Mouse (Mus musculus) gastrocnemius, adult 8-10 months (tissue): ENCODE measurements around the gene Nfix. TPM values are rescaled to one million over a fixed set of nuclear protein-coding genes. Genes with fewer than 3 reads are reported as not detected.
A peak's percentile ranks its signal among the peaks of the same experiment; 100 is the strongest.

Source experiments
- DNase-seq, 2 experiments: peaks; one replicate each; pipeline ENCODE4 v3.0.0; 2022; ENCODE audit warnings: low spot score in 2 of 2
- total RNA-seq, 4 experiments: library from RNA; stranded (reverse); gene quantifications; 2 replicates each; pipeline ENCODE4 v1.2.4; 2022

The Nfix gene
- total RNA-seq, 4 experiments from 2014 or later: 507 to 604 (median 532) TPM

DNA sequence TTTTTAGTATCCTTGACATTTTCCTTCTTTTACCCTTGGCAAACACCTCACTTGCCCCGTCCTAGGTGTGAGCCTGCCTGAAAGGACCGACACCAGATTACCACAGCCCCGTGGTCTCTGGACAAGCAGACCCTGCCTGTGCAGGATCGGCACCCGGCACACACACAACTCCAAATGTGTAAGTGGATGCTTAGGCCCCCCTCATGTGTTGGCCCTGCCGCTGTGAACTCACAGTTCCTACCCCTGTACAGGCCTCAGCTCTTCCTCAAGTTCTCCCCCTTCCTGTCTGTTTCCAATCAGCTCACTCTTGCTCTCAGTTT is 77.7 kb downstream of the Nfix start:
- no peak for DNase-seq

DNA sequence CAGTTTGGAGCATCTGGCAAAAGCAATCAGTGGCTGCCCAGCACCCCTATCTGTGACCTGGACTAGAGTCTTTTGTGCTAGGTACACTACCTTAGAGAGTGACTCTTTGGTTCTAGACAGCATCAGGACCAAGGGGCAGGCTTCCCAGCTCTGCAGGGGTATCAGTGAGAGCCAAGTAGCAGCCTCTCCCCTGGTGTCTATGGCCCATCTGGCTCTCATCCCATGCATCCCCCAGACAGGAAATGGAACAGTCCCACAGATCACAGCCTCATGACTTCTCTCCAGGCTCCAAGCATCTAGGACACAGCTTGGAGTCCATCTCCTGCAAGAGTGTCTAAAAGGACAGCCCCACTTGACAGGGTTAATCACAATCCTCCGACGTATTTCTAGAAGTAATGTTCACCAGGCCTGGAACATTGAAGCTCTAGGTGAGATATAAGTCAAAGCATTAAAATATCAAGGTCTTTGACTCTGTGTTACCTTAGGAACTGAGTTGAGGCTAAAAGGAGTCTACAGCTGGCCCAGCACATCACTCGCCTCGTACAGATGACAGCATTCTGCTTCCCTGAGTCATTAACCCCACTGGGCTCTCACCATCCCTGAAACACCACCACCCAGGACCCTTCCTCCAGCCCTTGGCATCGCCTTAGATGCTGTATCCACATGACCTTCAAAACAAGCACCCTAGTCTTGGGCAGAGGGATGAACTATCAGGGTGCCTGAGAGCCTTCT is 81.0 kb downstream of the Nfix start:
- DNase-seq: no peak

DNA sequence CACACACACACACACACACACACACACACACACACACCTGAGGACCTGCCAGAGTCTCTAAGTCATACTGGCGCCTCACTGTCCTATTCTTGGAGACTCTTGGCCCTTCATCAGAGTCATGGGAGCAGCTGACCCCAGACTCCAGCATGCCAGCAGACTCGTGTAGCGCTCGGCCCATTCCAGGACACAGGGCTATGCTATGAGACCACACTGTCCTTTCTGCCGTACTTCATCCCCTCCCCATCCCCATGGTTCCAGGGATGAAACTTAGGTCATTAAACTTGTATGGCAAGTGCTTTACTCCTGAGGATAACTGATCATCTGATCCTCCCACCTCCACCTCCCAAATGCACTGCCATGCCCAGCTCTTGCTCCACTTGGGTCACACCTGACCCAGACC is 81.7 kb downstream of the Nfix start:
- DNase-seq: peak in 1 of 2 experiments; percentile 76

DNA sequence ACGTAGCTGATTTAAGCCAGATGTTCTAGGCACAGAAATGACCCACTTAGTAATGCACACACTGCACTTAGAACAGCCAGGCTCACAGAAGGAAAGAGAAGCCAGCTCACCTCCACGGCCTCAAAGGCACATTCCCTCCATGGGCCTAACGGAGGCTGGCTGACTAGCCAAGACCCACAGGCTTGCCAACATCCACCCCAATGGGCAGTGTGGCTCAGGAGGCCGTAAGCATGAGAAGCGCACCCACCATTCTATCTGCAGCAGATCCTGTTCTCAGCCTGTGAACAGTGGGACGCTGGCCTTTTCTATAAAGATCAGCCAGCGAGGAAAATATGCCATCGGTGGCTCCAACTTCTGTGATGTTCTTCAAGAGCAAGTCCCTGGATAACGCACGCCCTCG is 83.4 kb downstream of the Nfix start:
- no peak for DNase-seq

DNA sequence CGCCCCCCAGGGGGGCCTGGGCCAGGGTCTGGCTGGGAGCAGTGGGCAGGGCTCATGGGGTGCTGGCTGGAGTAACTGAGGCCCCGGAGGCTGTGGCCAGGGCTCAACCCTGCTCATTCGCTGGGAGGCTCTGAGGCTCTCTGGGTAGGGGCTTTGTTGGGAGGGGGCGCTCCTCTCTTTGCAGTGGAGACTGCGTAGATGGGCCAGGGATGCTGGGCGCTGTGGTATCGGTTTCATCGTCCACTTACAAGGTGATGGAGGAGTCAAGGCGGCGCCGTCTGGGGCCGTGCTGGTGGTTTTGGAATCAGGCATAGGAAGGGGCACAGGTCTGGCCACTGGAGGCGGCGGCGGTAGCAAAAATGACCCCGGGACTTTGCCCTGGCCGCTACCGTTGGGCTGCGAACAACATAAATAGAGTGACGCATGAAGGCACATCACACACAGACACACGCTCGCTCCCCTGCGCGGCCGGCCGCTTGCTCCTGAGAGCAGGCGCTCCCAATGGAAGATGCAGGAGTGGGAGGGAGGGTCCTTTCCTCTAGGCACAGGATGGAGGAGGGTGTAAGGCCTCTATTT is 84.2 kb downstream of the Nfix start:
- DNase-seq: no peak

DNA sequence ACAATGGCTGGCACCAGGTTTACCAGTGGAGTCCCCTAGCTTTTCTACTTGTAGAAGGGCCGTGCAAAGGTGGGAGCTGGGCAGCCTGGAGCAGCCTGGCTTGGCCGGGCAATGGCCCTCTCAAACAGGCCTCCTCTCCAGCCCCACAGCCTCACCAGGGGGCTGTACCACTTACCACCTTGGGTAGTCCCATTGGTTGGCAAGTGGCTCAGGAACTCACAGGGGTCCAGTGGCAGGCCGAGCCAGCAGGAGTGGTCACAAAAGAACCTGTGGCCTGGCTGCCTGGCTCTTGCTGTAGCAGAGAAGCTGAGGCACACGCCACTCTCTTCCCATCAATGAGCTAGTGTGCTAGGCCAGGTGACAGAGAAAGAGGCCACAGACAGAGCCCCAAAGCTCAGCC is 86.0 kb downstream of the Nfix start:
- DNase-seq: no peak

DNA sequence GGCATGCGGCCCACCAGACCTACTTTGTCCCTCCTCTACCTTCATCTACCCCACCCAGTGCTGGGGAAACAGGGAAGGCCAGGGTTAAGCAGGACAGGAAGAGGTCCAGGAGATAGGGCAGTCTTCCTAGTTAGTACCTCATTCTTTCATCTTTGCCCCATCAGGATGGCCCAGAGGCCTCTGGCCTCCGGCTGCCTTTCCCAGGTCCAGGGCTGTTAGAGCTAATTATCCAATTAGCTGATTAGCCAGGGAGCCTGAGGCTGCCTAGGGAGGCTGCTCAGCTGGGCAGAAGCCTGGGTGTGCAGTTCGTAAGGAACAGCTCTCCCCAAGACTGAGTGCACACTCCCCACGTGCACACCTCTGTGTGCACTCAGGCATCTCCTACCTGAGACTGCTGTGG is 86.8 kb downstream of the Nfix start:
- DNase-seq: no peak

DNA sequence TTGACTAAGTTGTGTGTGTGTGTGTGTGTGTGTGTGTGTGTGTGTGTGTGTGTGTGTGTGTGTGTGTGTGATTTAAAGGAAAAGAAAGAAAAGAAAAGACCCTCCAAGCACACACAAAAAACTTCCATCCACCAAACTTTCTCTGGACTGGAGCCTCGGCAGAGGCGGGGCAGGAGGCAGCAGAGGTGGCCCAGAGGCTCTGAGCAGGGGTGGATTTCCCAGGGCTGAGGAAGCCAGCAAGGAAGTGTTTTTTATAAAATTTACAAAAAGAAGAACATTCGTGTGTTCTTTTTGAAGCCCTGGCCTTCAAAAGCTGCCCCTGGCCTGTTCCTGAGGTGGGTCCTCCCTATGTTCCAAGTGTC is 87.4 kb downstream of the Nfix start:
- no peak for DNase-seq

DNA sequence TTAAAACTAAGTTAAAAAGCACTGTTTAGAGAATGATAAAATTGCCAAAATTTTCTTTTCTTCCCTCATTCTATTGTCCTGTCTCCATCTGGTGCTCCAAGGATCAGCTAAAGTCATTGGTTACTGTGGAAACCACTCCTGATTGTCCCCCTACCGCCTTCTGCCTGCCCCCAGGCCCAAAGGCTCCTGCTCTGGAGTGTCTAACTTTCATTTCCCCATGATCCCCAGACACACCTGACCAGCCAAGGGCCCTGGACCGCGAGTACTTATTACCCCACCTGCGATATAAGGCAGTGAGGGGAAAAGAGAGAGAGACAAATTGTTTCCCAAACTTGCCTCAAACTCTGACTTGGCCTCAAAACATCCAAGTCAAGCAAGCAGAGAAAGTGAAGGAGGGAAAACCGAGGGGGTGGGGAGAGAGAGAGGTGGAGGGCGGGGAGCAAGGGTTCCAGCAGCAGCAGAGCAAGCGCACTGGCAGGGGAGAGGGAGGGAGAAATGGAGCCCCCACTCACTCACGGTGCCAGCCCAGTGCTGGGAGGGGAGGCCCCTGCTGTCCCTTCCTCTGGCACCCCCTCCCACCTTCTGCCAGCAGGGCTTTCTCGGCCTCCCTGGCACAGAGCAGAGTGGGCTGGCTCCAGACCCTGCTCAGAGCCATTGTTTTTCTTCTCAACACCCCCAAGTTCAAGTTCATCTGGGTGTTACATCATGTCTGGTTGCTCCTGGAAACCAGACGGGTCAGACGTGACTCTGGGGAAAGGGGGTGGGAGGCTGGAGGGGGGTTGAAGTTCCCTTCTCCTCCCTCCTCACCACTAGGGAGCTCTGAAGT is 88.0 kb downstream of the Nfix start:
- DNase-seq: peak in 1 of 2 experiments; percentile 55

DNA sequence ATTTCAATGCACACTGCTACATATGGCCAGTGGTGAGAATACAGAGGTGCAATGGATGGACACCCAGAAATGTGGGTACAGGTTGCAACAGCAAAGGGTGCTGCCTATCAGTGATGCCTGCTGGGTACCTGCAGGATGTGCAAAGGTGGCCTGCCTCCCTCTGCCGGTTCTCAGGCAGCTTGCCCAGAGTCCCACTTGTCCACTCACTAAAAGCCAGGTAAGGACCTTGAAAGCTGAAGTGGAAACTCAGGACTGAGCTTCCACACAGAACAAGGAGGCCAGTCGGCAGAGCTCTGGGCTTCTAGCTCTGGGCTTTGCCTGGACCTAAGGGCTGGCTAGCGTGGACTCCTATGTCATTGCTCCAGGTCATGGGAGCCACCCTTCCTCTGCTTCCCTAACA is 88.8 kb downstream of the Nfix start:
- DNase-seq: no peak

DNA sequence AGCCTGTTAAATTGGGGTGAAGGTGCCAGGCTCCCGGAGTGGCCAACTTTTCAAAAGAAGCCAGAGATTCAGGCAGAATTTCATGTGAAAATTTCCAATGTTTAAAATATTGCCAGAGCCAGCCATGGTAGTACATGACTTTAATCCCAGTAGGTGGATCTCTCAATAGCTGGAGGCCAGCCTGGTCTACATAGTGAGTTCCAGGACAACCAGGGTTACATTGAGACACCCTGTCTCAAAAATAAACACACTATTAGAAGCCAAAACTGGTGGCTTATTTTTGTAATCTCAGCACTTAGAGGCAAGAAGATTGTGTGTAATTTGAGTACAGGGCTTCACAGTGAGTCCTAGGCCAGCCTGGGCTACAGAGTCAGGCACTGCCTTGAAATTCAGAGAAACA is 90.2 kb downstream of the Nfix start:
- no peak for DNase-seq

DNA sequence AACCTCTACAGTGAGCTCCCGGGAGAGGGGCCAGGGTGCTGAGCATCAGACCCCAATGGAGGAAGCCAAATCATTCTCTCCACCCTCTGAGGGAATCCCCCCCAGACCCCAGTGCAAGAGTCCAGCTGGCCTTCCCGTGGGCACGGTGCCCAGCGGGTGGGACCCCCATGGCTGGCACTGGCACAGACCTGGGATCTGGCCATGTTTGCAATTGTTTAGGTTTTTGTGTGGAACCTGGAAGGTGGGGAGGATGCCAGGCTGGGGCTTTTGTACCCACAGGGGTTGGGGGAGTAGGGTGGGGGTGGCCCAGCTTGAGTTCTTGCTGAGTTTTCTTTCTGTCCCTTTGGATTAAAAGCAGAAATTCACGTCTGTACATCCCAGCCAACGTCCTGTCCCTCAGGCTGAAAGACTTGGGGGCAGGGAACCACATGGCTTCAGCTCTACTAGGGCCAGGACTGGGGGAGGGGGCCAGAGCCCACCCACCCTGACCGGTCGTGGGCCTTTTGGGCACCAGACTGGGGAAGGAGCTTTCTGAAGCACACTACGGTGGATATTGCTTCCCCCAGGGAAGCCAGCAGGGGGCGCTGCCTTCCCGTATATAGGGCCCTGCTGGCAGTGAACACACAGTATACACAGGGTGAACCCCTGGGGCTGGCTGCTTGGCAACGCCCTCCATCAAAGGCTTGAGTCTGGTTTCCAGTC is 91.2 kb downstream of the Nfix start:
- peak; percentile 84 to 86 for DNase-seq

DNA sequence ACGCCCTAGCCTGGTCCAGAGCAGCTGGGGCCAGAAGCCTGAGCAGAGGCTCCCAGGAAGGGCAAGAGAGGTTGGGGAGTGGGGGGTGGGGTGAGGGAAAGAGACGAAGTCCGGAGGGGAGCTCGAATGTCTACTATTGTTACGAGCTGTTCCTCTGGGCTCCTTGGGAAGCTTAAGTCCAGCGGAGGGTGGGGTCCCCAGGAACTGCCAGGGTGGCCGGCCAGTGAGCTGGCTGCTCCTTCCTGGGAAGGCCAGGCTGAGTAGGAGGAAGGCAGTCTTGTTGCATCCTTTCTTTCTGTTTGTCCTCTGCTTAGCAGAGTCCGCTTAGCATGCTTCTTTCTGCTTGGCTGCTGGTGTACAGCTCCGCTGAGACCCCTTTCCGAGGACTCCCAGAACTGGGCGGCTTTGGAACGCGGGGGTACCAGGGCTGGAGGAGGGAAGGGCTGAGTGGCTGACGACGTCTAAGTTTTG is 92.0 kb downstream of the Nfix start:
- DNase-seq: no peak

DNA sequence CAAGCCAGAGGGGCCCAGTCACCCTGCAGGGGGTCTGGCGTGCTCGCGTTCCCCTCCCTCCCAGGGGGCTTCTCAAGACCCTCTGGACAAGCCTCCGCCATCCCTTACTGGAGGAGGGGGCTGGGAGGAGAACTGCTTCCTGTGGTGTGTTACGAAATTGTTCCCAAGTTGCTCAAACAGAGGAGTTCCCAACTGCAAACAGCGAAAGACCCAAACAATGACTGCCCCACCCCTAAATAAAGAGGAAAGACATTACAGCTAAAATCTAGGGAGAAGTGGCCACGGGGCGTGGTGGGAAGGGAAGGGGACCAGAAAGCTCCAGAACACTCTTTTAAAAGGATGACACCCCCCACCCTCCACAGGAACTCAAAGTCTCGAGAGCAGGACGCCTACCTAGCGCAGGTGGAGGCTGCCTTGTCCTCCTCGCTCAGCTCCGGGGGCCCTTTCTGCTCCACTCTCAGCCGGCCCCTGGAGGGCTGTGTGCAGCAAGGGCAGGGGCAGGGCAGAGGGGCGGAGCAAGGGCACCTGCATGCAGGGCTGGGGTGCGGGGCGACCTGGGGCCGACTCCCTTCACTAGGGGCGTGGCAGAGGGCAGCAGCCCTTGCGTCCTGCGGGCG is 92.8 kb downstream of the Nfix start:
- DNase-seq: peak in 1 of 2 experiments; percentile 28

DNA sequence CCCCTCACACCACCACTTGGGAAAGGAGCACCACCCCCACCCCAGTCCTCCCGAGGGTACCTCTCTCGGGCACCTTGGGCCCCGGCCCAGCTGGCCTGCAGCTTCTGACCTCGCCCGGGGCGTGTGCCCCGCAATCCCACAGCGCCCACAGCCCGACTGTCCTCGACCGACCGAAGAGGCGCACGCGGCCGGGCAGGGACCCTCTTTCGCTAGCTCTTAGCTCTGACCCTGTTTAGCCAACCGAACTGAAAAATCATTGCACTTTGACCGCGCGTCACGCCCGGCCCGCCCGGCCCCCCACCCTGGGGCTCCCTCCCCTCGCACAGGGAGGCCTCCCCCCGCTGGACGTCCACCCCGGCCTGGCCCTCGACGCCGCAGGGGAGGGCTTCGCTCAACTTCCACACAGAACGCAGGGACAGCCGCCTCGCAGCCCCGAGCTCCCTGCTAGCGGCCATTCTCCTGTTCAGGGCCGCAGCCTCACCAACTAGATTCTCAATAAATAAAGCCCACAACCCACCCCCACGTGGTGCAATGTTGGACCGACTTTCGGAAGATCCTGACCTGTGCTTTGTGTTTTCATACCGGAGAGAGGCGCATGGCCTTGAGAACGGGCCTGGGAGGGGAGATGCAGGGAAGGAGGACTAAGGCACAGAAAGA is 93.4 kb downstream of the Nfix start:
- DNase-seq: peak in 1 of 2 experiments; percentile 31

DNA sequence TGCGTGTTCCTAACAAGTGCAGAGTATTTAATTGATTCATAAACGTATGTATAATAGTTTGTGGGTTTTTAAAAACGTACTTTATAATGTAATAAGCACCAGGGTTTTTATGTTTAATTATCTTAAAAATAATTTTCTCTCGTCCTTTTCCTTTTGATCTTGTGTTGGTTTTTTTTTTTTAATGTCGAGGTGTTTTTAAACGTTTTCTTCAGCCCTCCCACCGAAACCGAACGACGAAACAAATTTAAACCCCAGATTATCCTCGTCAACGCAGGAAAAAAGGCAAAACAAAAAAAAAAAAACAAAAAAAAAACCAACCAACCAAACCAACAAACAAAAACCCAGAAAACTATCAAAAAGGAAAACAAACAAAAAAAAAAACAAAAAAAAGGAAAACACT is 94.2 kb downstream of the Nfix start:
- no peak for DNase-seq

DNA sequence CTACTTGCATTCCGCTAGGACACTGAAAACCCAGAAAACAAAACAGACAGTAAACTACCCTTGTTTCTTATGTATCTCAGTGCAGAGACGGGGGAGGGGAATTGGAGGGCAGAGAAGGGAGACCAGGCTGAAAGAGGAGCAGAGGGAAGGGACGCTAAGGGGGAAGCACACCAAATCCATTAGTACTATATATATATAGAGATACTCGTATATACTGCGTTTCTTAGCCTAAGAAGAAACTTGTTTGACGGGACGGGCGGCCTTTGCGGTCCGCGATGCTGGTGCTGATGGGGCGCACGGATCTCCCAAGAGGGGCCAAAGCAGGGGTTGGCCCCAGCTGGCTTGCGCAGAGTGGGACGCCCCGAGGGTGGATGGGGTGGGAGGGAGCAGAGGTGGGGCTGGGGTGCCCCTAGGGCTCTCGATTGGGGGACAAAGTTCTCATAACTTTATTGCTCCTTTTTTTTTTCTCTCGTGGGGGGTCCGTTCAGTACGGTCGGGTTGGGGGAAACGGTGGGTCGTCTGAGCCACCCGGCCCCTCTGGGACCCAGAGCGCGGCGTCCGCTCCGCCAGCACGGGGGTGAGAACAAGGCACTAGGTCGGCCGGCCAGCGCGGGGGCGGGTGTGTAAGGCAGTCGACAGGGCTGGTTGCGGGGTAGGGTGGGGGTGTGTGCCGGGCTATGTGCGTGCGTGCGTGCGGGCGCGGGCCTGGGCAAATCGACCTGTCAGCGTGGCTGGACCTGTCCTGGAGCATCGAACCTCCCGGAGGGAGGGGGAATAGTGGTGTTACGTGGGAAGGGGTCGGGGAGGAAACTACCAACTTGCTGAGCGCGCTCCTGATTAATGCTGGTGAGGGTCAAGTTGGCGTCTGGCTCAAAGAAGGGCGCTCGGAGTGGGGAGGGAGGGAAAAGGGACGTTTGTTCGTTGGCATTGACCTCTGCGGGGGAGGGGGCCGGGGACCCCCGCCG is 95.0 kb downstream of the Nfix start:
- DNase-seq: peak; percentile 4 to 25

DNA sequence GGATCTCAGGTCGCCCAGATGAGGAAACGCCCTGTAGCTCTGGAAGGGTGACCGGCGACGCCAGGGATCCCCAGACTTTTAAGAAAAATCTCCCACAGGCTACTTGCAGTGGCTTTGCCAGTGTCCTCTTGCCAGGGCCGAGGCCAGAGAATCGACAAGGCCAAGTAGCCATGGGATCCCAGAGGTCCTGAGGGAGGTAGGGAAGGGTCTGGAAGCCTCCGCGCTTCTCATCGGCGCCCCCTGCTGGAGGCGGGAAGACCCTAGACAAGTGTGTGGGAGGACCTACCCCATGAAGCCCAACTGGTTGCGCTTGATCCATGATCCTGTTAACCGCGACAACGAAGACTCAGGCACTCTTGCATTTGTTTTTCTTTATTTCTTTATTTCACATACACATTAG is 95.8 kb downstream of the Nfix start:
- DNase-seq: peak; percentile 70 to 74

DNA sequence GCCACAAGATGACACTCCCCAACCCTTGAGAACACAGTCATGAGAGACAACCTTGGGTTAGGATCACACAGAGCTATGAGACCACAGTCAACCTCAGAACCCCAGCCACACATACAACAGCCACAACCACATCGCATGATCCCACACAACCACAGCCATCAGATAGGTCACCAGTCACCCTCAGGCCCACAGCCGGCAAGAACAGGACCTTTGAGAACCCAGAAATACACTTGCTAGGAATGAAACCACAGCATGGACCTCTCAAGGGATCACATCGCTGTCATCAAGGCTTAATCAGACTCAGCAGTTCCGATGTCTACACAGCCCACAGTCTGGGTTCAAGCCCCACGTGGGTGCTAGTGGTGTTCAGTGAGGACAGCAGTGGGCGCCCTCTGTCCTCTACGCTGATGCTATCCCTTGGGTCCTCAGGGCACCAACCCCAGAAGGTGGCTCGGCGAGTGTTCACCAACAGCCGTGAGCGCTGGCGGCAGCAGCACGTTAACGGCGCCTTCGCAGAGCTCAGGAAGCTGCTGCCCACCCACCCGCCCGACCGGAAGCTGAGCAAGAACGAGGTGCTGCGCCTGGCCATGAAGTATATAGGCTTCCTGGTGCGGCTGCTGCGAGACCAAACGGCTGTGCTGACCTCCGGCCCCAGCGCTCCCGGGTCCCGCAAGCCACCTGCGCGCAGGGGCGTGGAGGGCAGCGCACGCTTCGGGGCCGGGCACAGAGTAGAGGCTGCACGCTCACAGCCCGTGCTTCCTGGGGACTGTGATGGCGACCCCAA is 96.5 kb downstream of the Nfix start:
- peak in 1 of 2 experiments; percentile 2 for DNase-seq
